Mouse (Mus musculus) inflammation-experienced regulatory T-cells, adult 6 months (primary cell): ENCODE results near the gene Cdc7. TPM values are rescaled to one million over a fixed set of nuclear protein-coding genes. Genes with fewer than 3 reads are reported as not detected.

Experiments used
- ATAC-seq: one replicate; pipeline ENCODE4 v1.8.0; 2017
- polyA plus RNA-seq, 3 experiments: library from polyadenylated mRNA; unstranded; fragments of 100-300 nt; shearing (Covaris generic); gene quantifications; one replicate each; pipeline ENCODE4 v1.2.1; 2017

Gene Cdc7
- polyA plus RNA-seq, 3 experiments from 2014 or later, result 18.7 to 25.1 (median 22.2) TPM

- no peak for ATAC-seq
These were observed 30.6 kb downstream of the Cdc7 start for GRCm38 (mm10) chr5:106994716-106995115.

GRCm38 (mm10) chr5:106995886-106996538 is 31.9 kb downstream of the Cdc7 start:
- ATAC-seq, result no peak

DNA sequence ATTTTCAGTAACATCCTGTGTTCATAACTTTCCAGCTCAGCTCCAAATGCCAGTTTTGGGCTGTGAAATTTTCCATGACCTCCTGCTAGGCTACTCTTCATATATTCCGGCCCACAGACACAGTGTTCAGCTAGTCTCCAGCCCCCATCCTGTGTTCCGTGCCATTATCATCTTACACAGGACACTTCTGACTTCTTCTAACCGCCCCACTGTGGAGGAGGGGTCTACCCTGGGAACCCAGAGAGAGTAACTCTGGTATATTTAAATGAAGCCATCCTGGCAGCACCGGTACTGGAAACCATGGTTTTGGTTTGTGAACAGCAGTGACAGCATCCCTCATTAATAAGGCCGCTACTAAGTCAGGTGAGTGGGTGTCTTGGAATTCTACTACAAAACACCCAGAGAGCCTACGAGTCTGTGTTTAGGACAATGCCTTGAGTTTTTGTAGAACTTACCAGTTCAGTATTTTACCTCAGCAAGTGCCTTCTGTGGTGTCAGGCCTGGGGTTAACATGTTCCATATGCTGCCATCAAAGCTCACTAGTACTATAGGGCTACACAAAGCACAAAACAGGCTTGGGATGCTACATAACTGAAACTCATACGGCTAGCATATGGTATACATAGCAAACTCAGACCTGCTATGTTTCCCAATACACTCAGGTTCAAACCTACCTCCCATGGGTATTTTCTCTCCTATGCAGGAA is 32.6 kb downstream of the Cdc7 start:
- ATAC-seq, result no peak

DNA sequence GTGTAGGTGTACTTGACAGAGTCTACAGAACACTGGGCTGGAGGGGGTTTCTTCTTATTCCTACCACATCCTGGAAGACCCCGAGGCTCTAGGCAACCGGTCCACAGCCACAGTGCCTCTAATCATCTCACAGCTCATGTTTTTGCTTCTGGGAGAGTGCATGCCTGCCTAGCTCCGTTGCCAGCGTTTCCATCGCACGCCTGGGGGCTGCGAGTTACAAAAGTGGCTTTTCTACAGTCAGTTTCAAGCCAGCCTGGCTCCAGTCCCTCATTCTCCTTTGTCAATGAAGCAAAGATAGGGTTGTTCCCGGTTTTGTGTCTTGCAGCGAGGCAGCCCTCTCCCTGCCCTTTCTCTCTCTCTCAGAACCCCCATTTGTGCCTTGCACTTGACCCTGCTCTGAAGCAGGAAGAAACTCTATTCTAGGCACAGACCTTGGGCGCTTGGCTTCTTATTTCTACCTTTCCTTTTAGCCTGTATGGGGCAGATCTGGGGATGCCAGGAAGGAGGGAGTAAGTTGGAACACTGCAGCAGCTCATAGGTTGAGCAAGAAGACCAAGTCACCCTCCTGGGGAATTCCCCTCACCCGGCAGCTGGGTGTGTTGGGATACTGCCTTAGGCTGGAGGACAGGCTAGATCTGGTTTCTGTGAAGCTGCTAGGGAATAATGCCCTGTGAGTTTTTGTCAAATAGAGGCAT is 37.4 kb downstream of the Cdc7 start:
- no peak for ATAC-seq

DNA sequence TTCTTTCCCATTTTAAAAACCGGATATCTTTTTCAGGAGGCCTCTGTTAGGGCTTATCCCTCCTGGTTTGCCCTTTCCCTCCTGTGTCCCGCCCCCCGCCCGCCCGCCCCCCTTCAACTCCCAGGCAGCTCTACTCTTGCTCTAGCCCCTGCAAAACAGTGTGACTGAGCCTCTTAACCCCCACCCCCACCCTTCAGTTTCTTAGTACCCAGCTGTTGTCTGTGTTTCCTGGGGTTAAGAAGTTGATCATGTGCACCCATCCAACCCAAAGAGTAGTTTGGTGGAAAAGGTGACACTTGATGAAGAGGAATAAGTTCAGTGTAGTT is 37.9 kb downstream of the Cdc7 start:
- no peak for ATAC-seq

- no peak for ATAC-seq
These were observed 45.6 kb downstream of the Cdc7 start for GRCm38 (mm10) chr5:107009721-107010120.

GRCm38 (mm10) chr5:107010300-107010699 is 46.2 kb downstream of the Cdc7 start:
- no peak for ATAC-seq

GRCm38 (mm10) chr5:107011316-107012029 is 47.4 kb downstream of the Cdc7 start:
- no peak for ATAC-seq

DNA sequence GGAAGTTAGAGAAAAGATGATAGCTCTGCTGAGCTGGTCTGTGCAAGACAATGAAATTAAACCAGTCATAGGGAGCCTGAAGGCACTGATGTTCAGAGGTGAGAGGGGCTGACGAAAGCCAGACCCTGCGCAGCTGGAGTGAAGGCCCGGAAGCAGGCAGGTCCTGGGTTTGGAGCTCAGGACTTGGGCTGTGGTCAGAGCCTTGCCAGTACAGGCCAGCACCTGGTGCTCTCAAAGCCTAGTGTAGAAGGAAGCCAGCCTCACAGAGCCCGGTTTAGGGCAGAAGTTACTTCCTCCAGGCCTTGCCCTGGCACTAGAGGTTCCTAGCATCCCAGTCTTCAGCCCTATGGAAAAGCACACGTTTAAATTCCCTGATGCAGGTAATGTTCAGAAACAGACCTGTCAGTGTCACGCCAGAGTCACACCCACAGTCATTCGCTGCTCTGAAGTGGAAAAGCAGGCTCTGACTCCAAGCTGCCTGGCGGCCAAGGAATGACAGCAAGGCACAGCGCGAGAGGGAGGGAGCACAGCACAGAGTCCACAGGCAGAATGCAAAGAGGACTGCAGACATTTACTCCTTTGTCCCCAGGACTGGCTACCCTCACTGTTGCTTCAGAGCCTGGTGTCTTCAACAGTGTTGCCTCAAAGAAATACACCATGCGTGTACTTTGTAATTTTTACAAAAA is 48.1 kb downstream of the Cdc7 start:
- no peak for ATAC-seq

DNA sequence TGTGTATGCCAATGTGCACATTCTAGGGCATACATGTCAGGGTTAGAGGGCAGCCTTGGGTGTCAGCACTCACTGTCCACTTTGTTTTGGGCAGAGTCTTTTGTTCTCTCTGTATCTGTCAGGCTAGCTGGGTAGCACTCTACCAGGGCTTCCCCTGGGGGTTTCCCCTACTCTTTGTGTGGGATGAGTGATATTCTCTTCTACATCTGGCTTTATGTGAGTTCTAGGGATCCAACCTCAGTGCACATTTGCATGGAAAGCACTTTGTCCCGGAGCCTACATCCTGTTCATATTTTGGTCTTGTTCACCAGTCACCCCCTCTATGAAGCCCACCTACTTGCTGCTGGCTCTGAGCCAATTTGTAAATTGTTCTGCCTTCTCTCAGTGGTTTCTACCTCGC is 49.3 kb downstream of the Cdc7 start:
- ATAC-seq, result peak; percentile 70

GRCm38 (mm10) chr5:107014146-107014545 is 50.0 kb downstream of the Cdc7 start:
- ATAC-seq, result no peak

DNA sequence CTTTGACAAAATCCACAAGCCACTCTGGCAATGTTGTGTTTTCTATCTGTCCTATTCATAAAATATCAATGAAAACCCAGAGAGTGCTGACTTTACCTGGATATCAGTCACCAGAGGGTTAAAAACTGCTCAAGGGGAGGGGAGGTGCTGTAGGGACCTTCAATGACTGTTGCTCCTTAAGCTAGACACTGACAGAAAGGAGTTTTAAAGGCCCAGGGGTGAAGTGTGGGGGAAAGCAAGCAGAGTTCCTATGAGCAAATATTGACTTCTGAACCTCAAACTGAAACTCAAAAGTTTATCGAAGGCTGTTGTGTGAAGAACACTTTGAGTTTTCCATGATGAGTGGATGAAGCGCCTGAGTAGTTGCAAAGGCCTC is 50.9 kb downstream of the Cdc7 start:
- ATAC-seq, result no peak

- ATAC-seq, result peak; percentile 78
These were observed 51.4 kb downstream of the Cdc7 start for GRCm38 (mm10) chr5:107015422-107016081.

GRCm38 (mm10) chr5:107016538-107016937 is 52.4 kb downstream of the Cdc7 start:
- no peak for ATAC-seq

DNA sequence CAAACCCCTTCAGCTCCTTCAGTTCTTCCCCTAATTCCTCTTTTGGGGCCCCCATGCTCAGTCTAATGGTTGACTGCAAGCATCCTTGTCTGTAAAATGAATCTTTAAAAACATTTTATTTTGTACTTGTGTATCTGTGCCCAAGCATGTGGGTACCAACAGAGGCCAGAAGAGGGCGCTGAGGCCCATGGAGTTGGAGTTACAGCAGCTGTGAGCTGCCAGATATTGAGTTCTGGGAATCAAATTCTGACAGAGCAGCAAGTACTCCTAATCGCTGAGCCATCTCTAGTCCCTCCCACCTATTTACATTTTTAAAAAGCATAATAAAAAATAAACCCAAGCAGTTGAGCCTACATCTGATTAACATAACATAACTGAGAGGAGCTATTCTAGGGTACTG is 53.4 kb downstream of the Cdc7 start:
- no peak for ATAC-seq

- ATAC-seq, result no peak
These were observed 54.9 kb downstream of the Cdc7 start for GRCm38 (mm10) chr5:107019057-107019456.

DNA sequence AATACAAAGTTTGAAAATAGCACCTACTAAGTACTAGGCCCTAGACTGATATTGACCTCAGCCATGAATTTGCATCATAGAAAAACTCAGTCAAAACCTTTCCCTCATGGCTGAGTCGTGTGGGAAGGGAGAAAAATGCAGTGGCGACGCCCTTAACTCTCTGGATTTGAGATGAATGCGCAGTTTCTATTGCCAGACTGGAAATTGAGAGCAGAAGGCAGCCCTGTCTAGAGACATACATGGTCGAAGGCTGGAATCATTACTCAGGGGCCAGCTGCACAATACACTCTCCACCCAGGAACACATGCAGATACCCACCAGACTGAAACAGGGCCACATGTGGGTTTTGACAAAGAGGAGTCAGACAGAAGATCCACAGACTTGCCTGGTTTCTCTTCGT is 55.8 kb downstream of the Cdc7 start:
- ATAC-seq, result no peak

GRCm38 (mm10) chr5:107020366-107020765 is 56.2 kb downstream of the Cdc7 start:
- ATAC-seq, result no peak

DNA sequence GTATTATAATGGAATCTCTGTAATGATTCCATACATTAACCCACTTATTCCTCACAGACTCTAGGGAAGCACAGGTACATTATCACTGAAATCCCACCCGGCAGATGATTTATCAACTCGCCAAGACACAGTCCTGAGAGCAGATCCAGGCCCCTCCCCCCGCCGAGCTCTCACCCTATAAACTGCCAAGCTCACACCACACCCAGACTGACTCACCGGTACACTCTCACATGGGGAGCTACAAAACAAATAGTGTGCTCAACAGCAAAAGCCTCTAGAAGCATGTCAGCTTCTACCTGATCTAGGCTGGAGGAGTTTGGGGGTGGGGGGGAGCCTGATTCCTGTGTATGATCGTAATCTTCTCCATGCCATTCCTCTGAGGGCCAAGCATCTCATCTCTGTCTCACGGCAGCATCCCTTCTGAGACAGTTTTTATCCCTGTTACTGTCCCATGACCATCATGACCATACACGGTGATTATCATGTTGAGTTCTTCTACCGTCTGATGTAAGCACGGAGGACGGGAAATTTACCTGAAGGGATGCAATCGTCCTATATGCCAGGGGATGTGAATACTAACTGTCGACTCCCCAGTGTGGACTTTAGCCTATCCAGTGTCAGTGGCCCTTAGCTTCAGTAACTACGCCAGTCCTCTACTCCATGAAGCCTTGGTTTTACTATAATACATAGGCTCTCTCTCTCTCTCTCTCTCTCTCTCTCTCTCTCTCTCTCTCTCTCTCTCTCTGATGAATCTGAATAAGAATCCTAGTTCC is 57.4 kb downstream of the Cdc7 start:
- ATAC-seq, result peak; percentile 52

DNA sequence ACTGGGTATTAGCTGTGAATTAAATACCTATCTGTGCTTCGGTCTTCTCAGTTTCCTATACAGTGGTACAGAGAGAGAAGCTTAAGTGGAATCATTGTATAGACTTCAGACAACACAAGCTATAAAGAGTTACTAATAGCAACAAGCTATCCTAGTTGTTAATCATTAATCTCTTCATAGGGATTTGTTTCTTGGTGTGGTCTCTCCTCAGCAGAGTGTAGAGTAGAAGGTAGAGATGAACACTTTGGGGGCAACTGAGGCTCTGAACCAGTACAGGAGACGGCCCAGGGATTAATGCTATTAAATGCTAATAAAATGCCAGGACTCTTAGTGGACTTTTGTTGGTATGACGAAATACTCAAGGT is 57.9 kb downstream of the Cdc7 start:
- ATAC-seq, result no peak

DNA sequence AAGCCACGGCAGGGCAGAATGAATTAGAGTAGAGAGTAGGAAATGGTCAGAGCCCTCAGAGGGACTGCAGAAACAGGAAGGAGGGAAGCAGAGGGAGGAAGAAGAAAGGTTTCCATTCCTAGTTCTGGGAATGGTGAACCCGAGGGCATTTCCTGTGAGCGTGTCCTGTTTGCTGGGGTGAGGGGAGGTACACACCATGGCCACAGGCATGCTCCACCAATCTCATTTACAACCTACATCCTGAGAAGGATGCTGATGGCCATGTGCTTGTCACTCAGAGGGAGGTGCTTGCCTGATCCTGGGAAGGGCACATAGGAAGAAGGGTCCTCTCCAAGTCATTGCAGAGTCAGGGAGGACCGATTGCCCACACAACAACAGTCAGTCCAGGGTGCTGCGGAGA is 59.8 kb downstream of the Cdc7 start:
- no peak for ATAC-seq

GRCm38 (mm10) chr5:107025371-107025770 is 61.2 kb downstream of the Cdc7 start:
- ATAC-seq, result no peak
